Mouse (Mus musculus) spleen, embryonic (tissue): Measurements from ENCODE around the gene Atp13a2.

ENCODE experiments used
- CTCF ChIA-PET: fragments of 350-600 bp; sonication (Branson Sonifier 250); formaldehyde crosslinking; loops from one replicate; lab custom pipeline; 2022; lab: Charles Lee

Gene Atp13a2

GRCm38 (mm10) chr4:140960781-140961466, 25.7 kb upstream of the Atp13a2 start, which contains the start of gene Sdhb:
TSS of gene Sdhb (plus strand) at chr4:140961203.
- CTCF ChIA-PET = interaction anchor here (0.7 kb wide), 1 partner anchor 28 kb away, joined by 3 read pairs; no protein-coding TSS in a partner anchor

DNA sequence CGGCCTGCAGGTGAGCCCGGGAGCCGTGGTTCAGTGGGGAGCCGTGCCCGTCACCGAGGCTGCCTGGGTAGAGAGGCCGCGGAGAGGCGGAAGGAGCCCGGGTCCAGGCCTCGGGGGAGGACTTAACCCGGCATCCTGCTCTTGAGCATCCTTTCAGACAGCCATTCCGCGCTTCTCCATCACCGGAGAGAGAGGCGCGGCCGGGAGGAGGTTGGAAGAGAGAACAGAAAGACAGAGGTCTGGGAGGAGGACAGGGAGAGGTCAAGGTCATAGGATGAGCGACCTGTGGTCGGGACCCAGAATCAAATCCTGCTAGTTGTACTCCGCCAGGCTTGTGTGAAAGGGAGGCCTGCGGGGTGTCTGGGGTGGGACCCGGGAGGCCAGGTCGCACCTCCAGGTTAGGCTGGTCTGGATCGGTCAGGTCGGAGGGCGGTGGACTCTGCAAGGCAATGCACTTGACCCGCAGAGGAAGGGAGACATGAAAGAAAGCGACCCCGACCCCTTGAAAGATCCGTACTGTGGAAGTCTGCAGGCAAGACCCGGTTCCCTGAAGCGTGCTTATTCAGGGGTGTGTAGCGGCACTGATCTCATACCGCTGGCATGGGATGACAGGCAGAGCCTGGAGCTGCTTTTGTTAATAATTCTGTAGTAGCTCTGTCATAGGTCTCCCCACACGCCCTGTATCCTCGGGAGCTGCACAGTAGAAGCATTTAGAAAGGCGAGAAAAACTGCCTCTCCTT, 25.0 kb upstream of the Atp13a2 start:
- CTCF ChIA-PET = interaction anchor here (0.6 to 0.7 kb wide), 3 partner anchors 53 to 713 kb away, joined by 3 to 16 read pairs (median 4); no protein-coding TSS in a partner anchor

DNA sequence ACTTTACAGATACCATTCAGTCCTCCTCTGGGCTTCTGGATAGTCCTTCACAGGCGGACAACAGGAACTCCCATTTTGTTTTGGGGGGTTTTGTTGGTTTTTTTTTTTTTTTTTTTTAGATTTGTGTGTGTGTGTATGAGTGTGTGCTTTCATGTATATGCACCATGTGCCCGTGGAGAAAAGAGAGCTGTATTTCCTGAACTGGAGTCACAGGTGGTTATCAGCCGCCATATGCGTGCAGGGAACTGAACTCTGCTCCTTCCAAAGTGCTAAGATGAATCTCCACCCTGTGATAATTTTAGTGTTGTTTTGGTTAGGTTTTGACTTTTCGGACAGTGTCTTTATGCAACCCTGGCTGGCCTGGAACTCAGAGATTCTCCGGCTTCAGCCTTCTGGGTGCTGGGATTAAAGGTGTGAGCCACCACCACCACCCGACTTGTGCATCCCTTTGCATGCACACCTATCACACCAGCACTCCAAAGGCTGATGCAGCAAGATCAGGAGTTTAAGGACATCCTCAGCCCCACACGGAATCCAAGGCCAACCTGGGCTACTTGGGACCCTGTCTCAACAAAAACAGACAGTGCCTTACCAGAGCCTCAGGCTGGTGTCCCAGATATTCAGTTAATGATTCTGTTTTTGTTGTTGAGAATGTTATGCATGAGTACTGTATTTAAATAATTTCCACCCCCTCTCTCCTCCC, 24.3 kb upstream of the Atp13a2 start:
- CTCF ChIA-PET = interaction anchor here (0.6 to 0.7 kb wide), 4 partner anchors 52 to 712 kb away, joined by 3 to 16 read pairs (median 6); no protein-coding TSS in a partner anchor

DNA sequence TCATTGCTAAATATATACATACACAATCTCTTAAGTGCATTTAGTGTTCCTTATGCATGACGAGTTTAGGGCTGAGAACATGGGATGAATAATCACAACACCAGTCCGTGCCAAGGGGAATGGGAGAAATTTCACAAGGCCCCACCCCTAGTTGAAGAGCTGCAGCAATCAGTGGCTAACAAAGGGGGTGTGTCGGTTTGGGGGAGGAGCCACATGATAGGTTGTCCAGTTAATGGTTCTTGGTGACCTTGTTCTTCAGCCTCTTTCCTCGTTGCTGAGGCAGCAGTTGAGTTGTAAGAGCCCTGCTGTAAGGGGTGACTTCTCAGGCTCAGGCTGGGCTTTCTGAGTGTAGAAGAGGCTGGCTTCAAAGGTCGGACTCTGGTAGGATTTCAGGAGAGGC, 23.7 kb upstream of the Atp13a2 start:
- CTCF ChIA-PET = interaction anchor here (0.7 to 1.8 kb wide), 2 partner anchors 11 to 59 kb away, joined by 3 to 4 read pairs; no protein-coding TSS in a partner anchor

- CTCF ChIA-PET = interaction anchor here (0.5 to 1.8 kb wide), 3 partner anchors 12 to 201 kb away, joined by 4 to 5 read pairs (median 4); no protein-coding TSS in a partner anchor
Observed at GRCm38 (mm10) chr4:140963941-140964597, 22.6 kb upstream of the Atp13a2 start.

- CTCF ChIA-PET = interaction anchor here (1.8 kb wide), 1 partner anchor 12 kb away, joined by 4 read pairs; no protein-coding TSS in a partner anchor
Observed at GRCm38 (mm10) chr4:140964620-140965019, 22.1 kb upstream of the Atp13a2 start.

- CTCF ChIA-PET = interaction anchor here (0.6 to 1.4 kb wide), 3 partner anchors 16 to 736 kb away, joined by 3 to 4 read pairs (median 3); no protein-coding TSS in a partner anchor
Observed at GRCm38 (mm10) chr4:140967386-140968159, 19.1 kb upstream of the Atp13a2 start.

- CTCF ChIA-PET = no interaction called here
Observed at GRCm38 (mm10) chr4:140971691-140972090, 15.0 kb upstream of the Atp13a2 start.

DNA sequence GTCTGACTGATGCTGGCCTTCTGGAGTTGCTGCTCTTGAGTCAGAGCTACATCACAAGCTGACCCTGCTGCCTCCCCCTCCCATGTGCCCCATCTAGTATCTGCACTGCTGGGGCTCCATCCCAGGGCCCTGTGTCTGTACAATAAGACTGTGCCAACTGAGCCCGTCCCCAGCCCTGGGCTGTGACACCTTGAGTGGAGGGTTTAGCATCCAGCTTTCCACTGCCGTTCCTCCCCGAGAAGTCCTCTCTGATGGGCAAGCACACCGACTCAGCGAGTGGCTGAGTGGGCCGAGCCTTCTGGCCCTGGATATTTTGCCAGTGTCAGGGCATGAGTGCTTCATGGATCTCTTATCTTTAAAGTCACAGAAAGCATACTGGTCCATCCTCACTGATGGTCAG, 12.3 kb upstream of the Atp13a2 start:
- CTCF ChIA-PET = interaction anchor here (0.8 kb wide), 1 partner anchor 47 kb away, joined by 3 read pairs; no protein-coding TSS in a partner anchor

DNA sequence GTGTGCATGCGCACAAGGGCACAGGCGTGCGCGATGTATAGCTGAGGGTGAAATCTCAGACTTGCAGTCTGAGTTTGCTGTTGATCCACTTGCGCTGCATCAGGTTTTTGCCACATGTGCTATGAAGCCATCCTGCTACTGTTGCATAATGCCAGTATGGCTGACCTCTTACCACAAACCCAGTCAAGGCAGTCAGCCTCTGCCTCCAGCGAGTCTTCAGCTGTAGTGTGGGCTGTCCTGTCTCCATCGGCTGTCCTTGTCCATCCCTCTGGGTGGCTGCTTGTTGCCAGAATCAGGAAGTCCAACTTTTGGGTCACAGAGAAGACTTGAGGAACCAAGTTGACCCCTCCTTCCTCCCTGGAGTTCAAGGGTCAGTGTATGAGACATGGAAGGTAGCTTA, 11.3 kb upstream of the Atp13a2 start:
- CTCF ChIA-PET = no interaction called here

DNA sequence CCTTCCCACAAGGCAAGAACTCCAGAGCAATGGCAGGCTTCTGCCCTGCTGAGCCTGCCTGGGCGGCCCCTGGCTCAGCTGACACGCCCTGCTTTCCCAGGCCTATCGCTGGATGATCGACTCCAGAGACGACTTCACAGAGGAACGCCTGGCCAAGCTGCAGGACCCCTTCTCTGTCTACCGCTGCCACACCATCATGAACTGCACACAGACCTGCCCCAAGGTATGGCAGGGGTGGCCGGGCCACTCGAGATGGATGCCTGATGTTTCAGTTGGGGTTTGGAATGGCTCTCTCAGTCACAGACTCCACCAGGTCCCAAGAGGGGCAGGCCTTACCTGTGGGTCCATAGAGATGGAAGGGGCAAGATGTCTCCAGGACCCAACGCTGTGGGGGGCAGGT, 9.4 kb upstream of the Atp13a2 start:
- CTCF ChIA-PET = no interaction called here

GRCm38 (mm10) chr4:140977886-140978692, 8.6 kb upstream of the Atp13a2 start:
- CTCF ChIA-PET = no interaction called here

DNA sequence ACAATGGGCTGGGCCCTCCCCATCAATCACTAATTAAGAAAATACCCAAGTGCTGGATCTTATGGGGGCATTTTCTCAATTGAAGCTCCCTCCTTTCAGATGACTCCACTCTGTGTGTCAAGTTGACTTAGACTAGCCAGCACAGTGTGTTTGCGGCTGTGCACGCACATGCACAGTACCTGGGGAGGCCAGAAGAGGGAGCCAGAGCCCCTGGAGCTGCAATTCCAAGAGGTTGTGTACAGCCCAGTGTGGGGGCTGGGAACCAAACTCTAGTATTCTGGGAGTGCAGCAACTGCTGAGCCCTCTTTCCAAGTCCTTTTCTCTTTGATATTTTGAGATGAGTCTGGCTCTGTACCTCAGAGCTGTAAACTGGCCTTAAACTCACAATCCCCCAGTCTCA, 5.1 kb upstream of the Atp13a2 start:
- CTCF ChIA-PET = interaction anchor here (0.8 kb wide), 1 partner anchor 12 kb away, joined by 3 read pairs; no protein-coding TSS in a partner anchor

DNA sequence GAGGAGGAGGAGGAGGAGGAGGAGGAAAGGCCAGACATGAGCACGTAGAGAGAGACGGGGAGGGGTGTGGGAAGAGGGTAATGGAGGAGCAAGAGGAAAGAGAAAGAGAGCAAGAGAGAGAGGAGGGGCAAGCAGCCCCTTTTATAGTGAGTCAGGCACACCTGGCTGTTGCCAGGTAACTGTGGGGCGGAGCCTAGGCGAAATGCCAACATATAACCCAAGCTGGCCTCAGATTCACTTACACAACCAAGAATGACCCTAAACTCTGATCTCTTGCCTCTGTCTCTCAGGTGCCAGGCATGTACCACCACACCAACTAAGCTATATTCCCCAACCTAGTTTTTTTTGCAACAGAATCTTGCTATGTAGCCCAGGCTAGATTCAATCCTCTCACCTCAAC, 3.9 kb upstream of the Atp13a2 start:
- CTCF ChIA-PET = interaction anchor here (0.6 kb wide), 1 partner anchor 220 kb away, joined by 5 read pairs; no protein-coding TSS in a partner anchor

- CTCF ChIA-PET = interaction anchor here (1.6 kb wide), 1 partner anchor 17 kb away, joined by 3 read pairs; no protein-coding TSS in a partner anchor
Observed at GRCm38 (mm10) chr4:140983442-140983841, 3.2 kb upstream of the Atp13a2 start.

DNA sequence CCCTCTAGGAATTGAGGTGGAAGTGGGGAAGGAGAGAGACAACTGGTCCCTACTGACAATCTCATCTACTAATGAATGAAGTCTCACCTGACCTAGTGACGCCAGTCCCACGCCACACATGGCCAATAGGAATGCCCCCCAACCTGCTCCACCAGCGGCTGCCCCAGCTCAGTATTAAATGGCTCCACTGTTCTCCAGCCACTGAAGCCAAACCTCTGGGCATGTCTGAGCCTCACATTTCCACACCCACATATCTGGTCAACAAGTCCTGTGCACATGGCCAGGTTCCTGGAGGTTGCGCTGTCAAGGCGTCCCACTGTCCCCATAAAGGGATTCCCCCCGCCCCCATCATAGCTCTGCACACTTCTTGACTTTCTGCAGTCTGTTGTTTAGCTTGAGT, 2.1 kb upstream of the Atp13a2 start:
- CTCF ChIA-PET = interaction anchor here (1.6 kb wide), 1 partner anchor 18 kb away, joined by 3 read pairs; no protein-coding TSS in a partner anchor

DNA sequence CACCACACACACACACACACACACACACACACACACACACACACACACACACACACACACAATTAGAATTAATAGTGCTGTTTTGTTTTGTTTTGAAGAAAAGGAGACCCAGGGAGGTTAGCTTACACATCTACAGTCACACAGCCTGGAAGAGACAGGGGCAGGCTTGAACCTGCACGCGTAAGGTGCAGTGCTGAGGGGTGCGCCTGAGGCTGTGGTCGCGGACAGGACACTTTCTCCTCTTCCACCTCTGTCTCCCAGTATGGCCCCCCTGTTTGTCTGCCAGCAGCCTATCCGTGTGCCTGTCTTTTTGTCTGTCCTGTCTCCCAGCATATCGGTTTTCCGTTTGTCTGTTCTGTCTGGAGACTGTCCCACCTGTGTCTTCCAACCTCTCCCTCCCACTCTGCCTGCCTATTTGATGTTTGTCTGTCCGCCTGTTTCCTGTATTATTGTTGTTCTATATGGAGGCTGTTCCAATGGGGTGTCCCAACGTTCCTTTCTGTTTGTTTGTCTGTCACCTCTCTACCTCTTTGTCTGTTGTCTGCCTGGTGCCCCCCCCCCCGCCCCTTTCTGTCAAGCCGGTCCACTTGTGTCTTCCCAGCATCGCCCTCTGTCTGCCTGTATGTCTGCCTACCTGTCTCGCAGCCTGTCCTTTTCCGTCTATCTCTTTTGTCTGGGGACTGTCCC, 506 bp upstream of the Atp13a2 start:
- CTCF ChIA-PET = interaction anchor here (0.6 kb wide), 1 partner anchor 267 kb away, joined by 3 read pairs; no protein-coding TSS in a partner anchor

DNA sequence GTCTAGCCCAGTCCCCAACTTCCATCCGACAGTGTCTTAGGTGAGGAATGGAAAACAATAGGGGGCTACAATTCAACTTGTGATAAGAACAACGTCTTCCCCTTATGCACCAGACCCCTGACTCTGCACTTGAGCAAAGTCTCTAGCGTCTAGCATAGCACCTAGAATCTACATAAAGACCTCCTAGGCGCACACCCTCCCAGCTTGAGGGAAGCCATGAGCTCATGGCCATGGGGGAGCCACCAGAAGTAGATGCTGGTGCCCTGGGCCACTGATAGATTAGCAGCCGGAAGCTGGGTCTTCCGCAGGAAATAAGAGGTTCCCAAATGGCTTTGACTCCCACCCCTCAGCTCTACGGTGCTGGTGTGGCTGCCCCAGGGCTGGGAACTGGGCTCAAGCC, 803 bp downstream of the Atp13a2 start:
- CTCF ChIA-PET = no interaction called here
